Mouse (Mus musculus) gonadal fat pad, adult 2 months (tissue): ENCODE results near the gene Efhd2. TPM values are rescaled to one million over a fixed set of nuclear protein-coding genes. Genes with fewer than 3 reads are reported as not detected.

Experiments used
- DNase-seq: peaks from one replicate; pipeline ENCODE4 v3.0.0-alpha.2; 2012; ENCODE audit warnings: low read depth
- polyA plus RNA-seq: library from polyadenylated mRNA; depleted of rRNA; stranded (reverse); fragments of >200 nt; gene quantifications from 2 replicates; pipeline ENCODE4 v1.2.3, GENCODE M21; 2012; rRNA removed

The Efhd2 gene
- polyA plus RNA-seq, 1 experiment = 41.2 TPM

DNA sequence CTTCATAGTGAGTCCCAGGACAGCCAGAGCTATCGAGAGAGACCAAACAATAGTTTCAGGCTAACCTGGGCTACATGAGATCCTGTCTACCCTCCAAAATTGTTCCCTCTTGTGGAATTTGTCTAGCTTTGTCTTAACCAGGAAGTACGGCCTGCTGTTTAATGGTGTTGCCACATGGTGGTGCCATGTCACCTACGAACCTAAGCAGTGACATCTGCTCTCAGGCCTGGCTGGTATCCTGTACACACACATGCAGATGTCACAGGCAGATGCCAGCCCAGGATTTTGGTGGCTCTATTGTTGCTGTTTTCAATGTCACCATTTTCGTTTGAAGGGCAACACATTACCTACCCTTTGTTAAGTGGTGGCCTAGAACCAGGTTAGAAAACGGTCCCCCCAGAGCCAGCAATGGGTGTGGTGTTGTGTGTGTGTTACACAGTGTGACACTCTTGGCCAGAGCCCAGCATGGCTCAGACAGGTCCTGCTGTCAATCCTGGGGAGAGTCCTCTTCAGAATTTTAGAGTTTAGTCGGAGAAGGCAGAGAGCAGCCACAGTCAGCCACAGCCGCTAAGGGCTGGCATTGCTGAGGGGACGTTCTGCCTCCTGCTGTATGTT, 64.8 kb downstream of the Efhd2 start:
- no peak for DNase-seq

Other genes with a start within 250 kb of the Efhd2 start
- 54.2 and 58.2 TPM in 2 replicates for gene Plekhm2, start 210.0 kb downstream of the Efhd2 start, polyA plus RNA-seq
- 9.6 and 12.1 TPM in 2 replicates for gene Rsc1a1, start 189.3 kb downstream of the Efhd2 start, polyA plus RNA-seq
- 12.0 and 16.3 TPM in 2 replicates for gene Ddi2, start 151.5 kb downstream of the Efhd2 start, polyA plus RNA-seq
- gene Agmat, start 128.2 kb downstream of the Efhd2 start, polyA plus RNA-seq = 0.24 and 0.38 TPM in 2 replicates
- 15.4 and 15.8 TPM in 2 replicates for gene Dnajc16, start 84.0 kb downstream of the Efhd2 start, polyA plus RNA-seq
- gene Casp9, start 81.3 kb downstream of the Efhd2 start, polyA plus RNA-seq = 29.8 and 31.4 TPM in 2 replicates
- 2.4 and 16.3 TPM in 2 replicates for gene Cela2a, start 48.8 kb downstream of the Efhd2 start, polyA plus RNA-seq
- gene Ctrc, start 28.6 kb downstream of the Efhd2 start, polyA plus RNA-seq = 0.27 and 1.6 TPM in 2 replicates
- 1.9 and 2.4 TPM in 2 replicates for gene Fhad1, start 140.2 kb upstream of the Efhd2 start, polyA plus RNA-seq
- 79.5 and 98.3 TPM in 2 replicates for gene Tmem51, start 209.4 kb upstream of the Efhd2 start, polyA plus RNA-seq